Mouse (Mus musculus): ENCODE results near the gene Hip1r.

Hip1r gene

GRCm38 (mm10) chr5:123995388-123995787 lies 22.0 kb downstream of the Hip1r start:
- in situ Hi-C loops (cut with MboI, MseI) = loop anchor here (10.0 kb wide), 1 partner anchor 51 kb away; no protein-coding TSS in a partner anchor

- in situ Hi-C loops (cut with MboI, MseI) = loop anchor here (10.0 kb wide), 1 partner anchor 51 kb away; no protein-coding TSS in a partner anchor
Measured at GRCm38 (mm10) chr5:123996194-123996593, 22.8 kb downstream of the Hip1r start.

DNA sequence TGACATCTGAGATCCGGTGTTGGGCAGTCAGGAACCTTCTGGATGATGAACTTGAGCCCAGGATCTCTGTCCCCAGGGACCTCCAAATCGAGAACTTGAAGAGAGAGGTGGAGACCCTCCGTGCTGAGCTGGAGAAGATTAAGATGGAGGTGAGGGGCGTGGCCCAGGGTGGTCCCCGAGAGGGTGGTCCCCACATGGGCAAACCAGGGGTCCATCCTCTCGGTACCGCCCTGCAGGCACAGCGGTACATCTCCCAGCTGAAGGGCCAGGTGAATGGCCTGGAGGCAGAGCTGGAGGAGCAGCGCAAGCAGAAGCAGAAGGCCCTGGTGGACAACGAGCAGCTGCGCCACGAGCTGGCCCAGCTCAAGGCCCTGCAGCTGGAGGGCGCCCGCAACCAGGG lies 23.3 kb downstream of the Hip1r start:
- in situ Hi-C loops (cut with MboI, MseI) = loop anchor here (10.0 kb wide), 1 partner anchor 52 kb away; no protein-coding TSS in a partner anchor

- in situ Hi-C loops (cut with MboI, MseI) = loop anchor here (10.0 kb wide), 1 partner anchor 52 kb away; no protein-coding TSS in a partner anchor
Measured at GRCm38 (mm10) chr5:123997211-123997751, 23.9 kb downstream of the Hip1r start.

DNA sequence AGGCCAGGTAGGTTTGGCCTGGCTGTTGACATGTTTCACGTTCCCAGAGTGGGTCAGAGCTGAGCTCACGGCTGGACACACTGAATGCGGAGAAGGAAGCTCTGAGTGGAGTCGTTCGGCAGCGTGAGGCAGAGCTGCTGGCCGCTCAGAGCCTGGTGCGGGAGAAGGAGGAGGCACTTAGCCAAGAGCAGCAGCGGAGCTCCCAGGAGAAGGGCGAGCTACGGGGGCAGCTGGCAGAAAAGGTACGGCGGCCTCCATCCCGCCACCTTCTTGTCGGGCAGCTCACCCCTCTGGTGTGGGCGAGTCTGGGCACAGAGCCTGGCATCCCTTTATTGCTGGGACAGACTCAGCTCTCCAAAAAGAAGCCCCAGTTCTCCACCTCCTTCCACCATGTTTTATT lies 24.4 kb downstream of the Hip1r start:
- in situ Hi-C loops (cut with MboI, MseI) = loop anchor here (10.0 kb wide), 1 partner anchor 53 kb away; no protein-coding TSS in a partner anchor

GRCm38 (mm10) chr5:123998370-123998769 lies 24.9 kb downstream of the Hip1r start:
- in situ Hi-C loops (cut with MboI, MseI) = loop anchor here (10.0 kb wide), 1 partner anchor 54 kb away; no protein-coding TSS in a partner anchor

DNA sequence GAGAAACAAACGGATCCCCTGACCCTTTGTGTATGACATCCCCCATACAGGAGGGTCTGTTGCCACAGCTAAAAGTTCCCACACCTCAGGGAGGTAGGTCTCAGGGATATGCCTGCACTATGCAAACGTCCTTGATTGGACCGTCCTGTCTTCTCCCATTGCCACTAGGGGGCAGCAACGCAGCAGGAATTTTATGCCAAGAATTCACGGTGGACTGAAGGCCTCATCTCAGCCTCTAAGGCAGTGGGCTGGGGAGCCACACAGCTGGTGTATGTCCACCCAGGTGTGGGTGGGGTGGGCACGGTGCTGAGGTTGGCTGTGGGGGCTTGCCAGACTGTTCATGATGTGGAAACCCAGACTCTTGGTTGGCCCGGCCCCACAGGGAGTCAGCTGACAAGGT lies 27.4 kb downstream of the Hip1r start:
- in situ Hi-C loops (cut with MboI, MseI) = loop anchor here (5.0 kb wide), 1 partner anchor 81 kb away; no protein-coding TSS in a partner anchor

- in situ Hi-C loops (cut with MboI, MseI) = loop anchor here (5.0 kb wide), 1 partner anchor 81 kb away; no protein-coding TSS in a partner anchor
Measured at GRCm38 (mm10) chr5:124001274-124001673, 27.8 kb downstream of the Hip1r start.

GRCm38 (mm10) chr5:124002876-124003275 lies 29.4 kb downstream of the Hip1r start:
- in situ Hi-C loops (cut with MboI, MseI) = loop anchor here (5.0 kb wide), 1 partner anchor 79 kb away; no protein-coding TSS in a partner anchor

DNA sequence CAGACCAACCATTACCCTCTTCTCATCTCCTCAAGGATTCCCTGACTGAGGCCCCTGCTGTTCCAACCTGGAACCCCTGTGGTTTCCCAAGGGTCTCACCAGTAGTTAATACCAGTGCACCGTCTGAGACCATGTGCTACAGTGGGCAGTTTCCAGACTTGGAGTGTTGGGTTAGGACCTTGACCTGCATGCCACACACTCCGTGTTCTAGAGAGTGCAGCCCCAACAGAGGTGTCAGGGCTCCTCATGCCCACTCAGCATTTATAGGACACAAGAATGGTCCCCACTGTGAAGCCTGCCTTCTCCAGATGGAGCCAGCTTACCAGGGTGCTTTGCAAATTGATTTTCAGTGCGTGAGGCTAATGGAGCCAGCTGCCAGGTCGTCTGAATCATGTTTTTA lies 29.9 kb downstream of the Hip1r start:
- in situ Hi-C loops (cut with MboI, MseI) = loop anchor here (5.0 kb wide), 1 partner anchor 79 kb away; no protein-coding TSS in a partner anchor

- in situ Hi-C loops (cut with MboI, MseI) = loop anchor here (5.0 kb wide), 1 partner anchor 78 kb away; no protein-coding TSS in a partner anchor
Measured at GRCm38 (mm10) chr5:124004356-124005150, 31.1 kb downstream of the Hip1r start.

- in situ Hi-C loops (cut with MboI, MseI) = no loop called here
Measured at GRCm38 (mm10) chr5:124005151-124005500, 31.7 kb downstream of the Hip1r start.

- in situ Hi-C loops (cut with MboI, MseI) = no loop called here
Measured at GRCm38 (mm10) chr5:124005591-124005990, 32.2 kb downstream of the Hip1r start.

GRCm38 (mm10) chr5:124006082-124006873 lies 32.9 kb downstream of the Hip1r start:
- in situ Hi-C loops (cut with MboI, MseI) = no loop called here

DNA sequence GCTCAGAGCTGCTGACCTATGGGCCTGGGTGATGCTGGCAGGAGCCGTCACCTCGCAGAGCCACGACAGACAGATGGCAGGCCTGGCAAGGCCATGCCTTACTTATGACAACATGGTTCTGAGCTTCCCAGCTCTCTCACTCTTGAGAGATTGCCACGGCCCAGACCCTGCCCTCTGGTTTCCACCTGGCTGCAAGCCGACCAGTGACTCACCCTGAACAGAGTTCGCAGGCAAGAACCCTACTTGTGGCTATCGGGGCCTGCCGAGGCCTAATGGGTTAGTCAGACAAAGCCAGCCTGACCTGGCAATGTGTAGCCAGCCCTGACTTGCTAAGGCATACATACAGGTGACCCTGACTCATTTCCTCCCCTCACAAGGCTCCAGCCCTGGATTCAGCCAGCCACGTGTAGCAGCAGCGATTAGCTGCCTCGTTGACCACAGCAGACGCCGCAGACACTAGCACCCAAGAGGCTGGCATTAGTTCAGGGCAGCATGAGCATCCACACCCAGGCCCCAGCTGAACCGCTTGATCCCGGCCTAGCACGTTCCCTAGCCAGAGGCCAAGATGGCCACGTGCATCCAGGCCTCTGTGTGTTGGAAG lies 33.6 kb downstream of the Hip1r start:
- in situ Hi-C loops (cut with MboI, MseI) = no loop called here

DNA sequence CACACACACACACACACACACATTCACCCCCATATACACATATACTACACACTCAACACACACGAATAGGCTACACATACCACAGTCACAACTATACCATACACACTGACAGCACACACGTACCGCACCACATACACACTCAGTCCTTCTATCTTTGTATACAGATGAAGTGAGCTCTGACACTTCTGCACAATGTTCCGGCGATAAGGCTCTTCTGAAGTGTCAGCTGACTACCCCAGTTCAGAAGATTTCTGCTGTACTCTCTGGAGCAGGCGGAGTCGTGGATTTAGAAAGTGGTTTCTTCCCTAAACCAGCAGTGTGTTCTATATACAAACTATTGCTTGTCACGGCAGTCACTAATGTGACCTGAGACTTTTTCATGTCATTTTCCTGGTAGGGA lies 36.6 kb downstream of the Hip1r start:
- in situ Hi-C loops (cut with MboI, MseI) = no loop called here

DNA sequence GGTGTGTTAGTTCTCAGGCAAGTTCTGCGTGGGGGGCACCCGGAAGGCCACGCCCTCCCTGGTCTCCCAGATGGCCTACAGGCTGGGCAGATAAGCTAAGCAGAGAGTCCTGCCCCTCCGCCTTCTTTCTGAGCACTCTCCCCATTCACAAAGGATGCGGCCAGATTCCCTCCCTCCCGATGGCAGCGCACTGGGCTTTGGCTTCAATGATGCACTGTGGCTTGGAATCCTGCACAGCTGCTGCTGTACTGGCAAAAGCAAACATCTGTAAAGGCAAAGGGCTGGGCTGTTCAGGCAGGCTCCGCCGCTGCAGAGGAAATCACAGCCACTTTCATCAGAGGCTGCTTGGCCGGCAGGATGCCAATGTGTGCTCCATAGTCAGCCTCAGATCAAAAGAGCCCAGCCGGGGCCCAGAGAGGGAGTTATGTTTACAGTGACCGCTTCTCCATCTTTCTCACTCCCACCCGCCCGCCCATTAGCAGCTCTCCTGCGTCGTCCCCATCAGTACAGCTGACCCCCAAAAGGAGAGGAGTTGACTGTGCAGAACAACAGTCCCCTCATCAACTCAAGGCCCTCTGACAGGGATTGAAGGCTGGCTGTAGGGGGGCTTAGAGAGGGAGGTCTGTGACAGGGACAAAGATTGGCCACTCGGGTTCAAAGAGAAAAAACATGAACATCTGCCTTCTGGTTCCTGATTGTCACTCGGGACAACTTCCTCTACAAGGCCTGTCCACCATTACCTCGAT lies 37.7 kb downstream of the Hip1r start:
- in situ Hi-C loops (cut with MboI, MseI) = no loop called here

GRCm38 (mm10) chr5:124011927-124012326 lies 38.5 kb downstream of the Hip1r start:
- in situ Hi-C loops (cut with MboI, MseI) = no loop called here

DNA sequence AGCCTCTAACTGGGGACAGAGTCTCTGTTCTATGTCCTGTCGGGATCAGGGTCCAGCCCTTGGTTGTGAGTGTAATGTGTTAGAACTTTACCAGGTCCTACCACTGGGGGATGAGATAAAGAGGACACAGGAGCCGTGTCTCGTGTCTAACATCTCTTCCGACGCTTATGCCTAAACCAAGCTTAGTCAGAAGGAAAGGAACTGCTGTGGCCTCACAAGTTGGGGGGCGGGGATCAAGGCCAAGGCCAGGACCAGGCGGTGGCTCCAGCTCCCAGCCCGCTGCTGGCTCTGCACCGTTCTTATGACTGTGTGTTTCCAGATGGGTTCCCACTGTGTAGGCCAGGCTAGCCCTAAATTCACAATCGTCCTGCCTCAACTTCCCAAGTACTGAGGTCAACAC lies 39.5 kb downstream of the Hip1r start:
- in situ Hi-C loops (cut with MboI, MseI) = no loop called here

DNA sequence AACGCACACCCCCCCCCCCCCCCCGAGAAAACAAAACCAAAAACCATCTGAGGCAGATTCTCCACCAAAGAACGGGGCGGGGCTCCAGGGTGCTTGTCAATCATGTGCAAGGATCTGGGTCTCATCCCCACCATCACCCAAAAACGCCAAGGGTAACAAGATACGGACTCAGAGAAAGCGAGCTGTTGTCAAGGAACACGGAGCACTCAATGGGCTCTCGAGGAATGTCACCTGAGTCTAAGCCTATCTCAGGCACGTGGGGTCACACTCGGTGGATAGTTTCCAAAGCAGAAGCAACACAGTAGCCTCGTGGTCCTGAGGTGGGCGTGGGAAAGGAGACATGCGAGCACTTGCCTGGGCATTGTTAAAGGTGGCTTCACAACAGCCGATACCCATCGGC lies 40.3 kb downstream of the Hip1r start:
- in situ Hi-C loops (cut with MboI, MseI) = no loop called here

- in situ Hi-C loops (cut with MboI, MseI) = no loop called here
Measured at GRCm38 (mm10) chr5:124014180-124014579, 40.8 kb downstream of the Hip1r start.
